Mouse (Mus musculus): ENCODE results near the gene Ankrd13d.

Gene Ankrd13d

DNA sequence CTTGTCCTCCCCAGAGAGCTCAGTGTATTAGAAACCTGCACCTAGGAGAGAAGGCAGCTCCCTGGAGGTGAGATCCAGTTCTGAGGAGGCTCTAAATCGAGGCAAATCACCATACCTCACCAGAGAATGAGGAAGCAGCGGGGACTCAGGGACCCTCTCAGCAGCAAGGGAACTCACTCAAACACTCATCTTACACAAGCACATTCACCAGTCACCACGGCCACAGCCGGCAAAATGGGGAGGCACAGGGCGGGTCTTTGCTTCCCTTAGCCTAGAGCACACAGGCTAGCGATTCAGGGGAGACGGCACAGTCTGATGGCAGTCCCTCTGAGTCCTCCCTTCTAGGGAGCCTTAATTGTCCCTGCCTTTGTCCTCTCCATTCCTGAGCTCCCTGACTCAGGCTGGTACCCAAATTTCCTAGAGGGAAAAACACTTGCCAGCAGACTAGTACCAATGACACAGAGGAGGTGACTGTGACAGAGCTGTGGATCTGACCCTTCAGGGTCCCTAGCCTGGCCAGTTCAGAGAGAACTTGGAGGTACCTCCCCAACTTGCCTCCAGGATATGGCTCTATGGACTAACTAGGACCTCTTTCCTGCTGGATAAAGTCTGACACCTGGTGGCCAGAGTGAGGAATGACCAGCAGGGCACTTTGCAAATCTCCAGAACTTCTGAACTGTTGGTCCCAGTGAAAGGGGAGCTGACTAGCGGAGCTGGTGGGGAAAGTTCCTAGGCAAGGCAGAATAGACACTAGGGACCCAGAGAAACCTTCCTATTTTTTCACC, 54.9 kb downstream of the Ankrd13d start:
- peak; percentile 67 for DNase-seq (ENCODE audit: low read depth, low spot score)

DNA sequence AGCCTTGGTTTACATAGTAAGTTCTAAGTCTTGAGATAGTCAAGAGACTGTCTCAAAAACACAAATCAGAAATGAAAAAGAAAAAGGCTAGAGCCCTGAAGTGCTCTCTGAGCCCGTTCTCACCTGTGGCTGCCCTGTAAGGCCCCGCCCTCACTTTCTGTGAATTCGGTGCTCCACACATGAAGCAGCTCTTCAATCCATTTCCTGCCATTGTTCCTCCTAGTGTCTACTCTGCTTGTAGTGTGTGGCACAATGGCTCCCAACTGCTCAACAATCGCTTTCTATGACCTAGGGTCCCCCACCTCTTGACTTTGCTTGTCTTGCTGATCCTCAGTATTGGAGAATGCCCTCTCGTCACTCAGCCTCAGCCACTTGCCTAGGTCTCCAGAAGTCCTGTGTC, 55.5 kb downstream of the Ankrd13d start:
- no peak for DNase-seq (ENCODE audit: low read depth, low spot score)

DNA sequence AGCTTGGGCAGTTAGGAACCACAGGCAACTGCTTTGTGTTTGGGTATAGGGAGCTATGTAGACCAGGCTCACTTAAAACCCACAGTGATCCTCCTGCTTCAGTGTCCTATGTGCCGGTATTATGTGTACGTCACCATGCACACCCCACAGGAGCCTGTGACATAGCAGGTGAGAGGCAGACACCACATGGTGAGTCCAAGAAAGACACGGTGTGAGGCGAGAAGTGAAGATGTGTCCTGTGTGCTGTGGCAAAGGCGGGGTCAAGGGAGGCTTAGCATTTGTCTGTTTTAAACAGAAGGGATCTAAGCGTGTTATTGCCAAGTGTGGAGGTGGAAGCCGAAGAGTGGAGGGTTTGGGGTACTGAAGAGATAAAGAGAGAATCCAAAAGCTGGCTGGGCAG, 56.2 kb downstream of the Ankrd13d start:
- DNase-seq (ENCODE audit: low read depth, low spot score): no peak

DNA sequence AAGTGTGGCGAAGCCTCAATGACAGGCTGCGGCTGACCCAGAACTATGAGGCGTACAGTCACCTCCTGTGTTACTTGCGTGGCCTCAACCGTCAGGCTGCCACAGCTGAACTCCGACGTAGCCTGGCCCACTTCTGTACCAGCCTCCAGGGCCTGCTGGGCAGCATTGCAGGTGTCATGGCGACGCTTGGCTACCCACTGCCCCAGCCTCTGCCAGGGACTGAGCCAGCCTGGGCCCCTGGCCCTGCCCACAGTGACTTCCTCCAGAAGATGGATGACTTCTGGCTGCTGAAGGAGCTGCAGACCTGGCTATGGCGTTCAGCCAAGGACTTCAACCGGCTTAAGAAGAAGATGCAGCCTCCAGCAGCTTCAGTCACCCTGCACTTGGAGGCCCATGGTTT, 60.8 kb downstream of the Ankrd13d start:
- no peak for DNase-seq (ENCODE audit: low read depth, low spot score)

DNA sequence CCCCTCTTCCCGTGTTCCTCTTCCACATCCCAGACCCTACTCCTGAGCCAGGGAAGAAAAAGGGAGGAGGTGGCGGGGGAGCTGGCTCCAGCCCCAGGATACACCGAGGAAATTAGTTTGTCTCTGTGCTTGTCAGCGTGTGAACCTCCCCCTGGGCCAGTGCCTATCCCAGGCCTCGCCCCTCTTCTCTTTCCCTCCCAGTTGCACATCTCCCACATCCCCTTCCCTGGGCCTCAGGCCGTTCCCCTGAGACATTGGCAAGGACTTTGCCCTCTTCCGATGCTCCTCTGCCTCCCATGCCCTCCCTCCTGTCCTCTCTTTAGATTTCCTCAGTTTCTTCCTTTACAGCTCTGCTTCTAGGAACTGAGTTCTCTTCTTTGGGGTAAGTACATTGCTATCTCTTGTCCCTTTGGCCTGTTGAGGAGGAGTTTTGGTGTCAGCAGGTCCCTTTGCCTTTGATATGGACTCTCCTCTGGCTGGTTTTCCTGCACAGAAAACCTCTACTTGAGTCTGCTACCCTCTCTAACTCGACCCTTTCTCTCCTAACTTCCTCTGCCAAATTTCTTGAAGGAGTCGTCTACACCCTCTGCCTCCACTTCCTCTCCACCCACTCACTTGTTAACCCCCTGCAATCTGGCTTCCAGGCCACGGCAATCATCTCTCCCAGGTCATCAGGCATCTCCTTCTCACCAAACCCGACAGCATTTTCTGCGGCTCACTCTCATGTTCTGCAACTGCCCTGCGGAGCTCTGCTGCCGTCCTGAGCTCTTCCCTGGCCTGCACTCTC, 61.8 kb downstream of the Ankrd13d start:
- no peak for DNase-seq (ENCODE audit: low read depth, low spot score)

DNA sequence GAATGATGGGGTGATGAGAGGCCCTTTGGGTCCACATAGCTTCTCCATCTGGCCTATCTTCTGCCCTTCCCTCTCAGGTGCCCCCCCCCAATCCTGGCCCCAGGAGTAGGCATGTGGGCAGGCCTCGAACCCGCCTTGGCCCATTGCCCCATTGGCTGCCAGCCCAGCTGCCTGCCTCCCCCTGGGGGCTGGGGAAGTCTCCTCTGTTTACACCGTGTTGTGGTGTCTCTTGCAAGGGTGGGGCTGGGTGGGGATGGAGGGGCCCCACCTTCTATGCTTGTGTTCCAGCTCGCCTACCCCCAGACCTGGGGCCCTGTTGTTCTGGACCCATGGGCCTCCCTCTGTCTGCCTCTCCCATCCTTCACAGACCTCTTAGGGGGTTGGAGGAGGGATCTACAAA, 62.5 kb downstream of the Ankrd13d start:
- no peak for DNase-seq (ENCODE audit: low read depth, low spot score)

All from retina, adult 2 months (tissue).